Mouse (Mus musculus) brain, embryonic 14.5 days (tissue): ENCODE measurements around the gene Thpo.

ENCODE experiments used
- CTCF ChIP-seq: fragments of 200-500 bp; IDR thresholded peaks from 2 replicates; pipeline ENCODE4 v1.5.1; 2012; ENCODE audit warnings: inconsistent platforms, mild to moderate bottlenecking, moderate library complexity, borderline replicate concordance; ENCODE audit not compliant: insufficient read depth, insufficient read length; ENCODE audit errors: extremely low read depth
- POLR2A ChIP-seq: fragments of 200-500 bp; IDR thresholded peaks from 2 replicates; pipeline ENCODE4 v1.6.1; 2012; ENCODE audit warnings: mild to moderate bottlenecking, inconsistent platforms, borderline replicate concordance; ENCODE audit not compliant: poor library complexity, insufficient read depth, insufficient read length, severe bottlenecking; ENCODE audit errors: extremely low read depth

DNA sequence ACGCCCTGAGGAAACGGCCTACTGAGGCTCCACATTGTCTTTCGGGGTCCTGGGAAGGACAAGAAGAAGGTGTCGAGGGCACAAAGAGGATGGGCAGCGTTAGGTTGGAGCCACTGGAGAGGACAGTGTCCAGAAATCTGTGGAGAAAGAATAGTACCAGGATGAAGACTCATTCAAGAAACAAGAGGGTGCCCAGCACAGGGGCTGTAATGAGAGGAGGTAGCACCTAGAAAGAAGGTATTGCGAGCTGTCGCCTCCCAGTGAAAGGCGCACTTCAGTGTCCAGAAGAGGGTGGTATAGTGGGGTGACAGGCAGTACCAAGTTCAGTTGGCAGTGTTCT lies 17.5 kb downstream of the Thpo start:
- no peak for TF ChIP-seq CTCF
- no peak for TF ChIP-seq POLR2A
